Mouse (Mus musculus): ENCODE measurements around the gene Zfp768.

- TF ChIP-seq CTCF (IDR thresholded peaks at IDR 0.05; ENCODE audit: borderline replicate concordance, insufficient read depth, low read length) (no peak), POLR2A (IDR thresholded peaks at IDR 0.05; ENCODE audit: low read depth, low read length) (no peak)
Measured at GRCm38 (mm10) chr7:127324944-127325343, 20.4 kb downstream of the Zfp768 start.

All from embryonic fibroblast, embryonic 13.5 days (primary cell).